In genomic region chr3:103141287-103141686, GRCm38 (mm10) we compare ENCODE assay signal across 12 mouse cellular contexts. TPM values are rescaled to one million over a fixed set of nuclear protein-coding genes. Genes with fewer than 3 reads are reported as not detected.
A peak's percentile ranks its signal among the peaks of the same experiment; 100 is the strongest.
DNase-seq lines count a peak whose midpoint lies in the region; ATAC-seq and TF ChIP-seq lines count a peak whose summit lies in the region.
"Had no signal": no experiment of that assay in that cellular context is flagged by ENCODE, and none has a peak within 500 bp of the region (broad histone marks: within the 10 kb centered on the region; RNA-seq: fewer than 3 reads in every experiment).

No protein-coding gene starts in this region.

- H3K4me3 ChIP-seq in E14TG2a.4 (replicated peaks; ENCODE audit: low read length): peak overlapping the region; percentile 35; the same call in 1 of the 2 replicates
- no peak overlapping the region for H3K4me3 ChIP-seq in liver, embryonic 11.5 days (ENCODE audit: low read depth, low read length)
- no peak overlapping the region for H3K4me3 ChIP-seq in midbrain, embryonic 16.5 days (ENCODE audit: low read depth, low read length)
- H3K4me3 ChIP-seq: layer of hippocampus, adult 2 months; midbrain, embryonic 12.5 days had no signal

- no peak for TF ChIP-seq CTCF in E14TG2a.4 (conservative IDR thresholded peaks at IDR 0.05; ENCODE audit: low read length)

- no peak overlapping the region for H3K27ac ChIP-seq in liver, embryonic 11.5 days (ENCODE audit: low read depth, low read length)
- H3K27ac ChIP-seq in midbrain, embryonic 16.5 days (ENCODE audit: low read length): no peak overlapping the region
- H3K27ac ChIP-seq: layer of hippocampus, adult 2 months; midbrain, embryonic 12.5 days had no signal

- 0 out of 2 replicates have a peak, but pooled peaks have one; percentile 26 for ATAC-seq in liver, embryonic 11.5 days (replicated peaks; ENCODE audit: low FRiP score)
- no peak for ATAC-seq in midbrain, embryonic 16.5 days

- H3K27me3 ChIP-seq in E14TG2a.4 (ENCODE audit: insufficient read depth, low read length): no peaks in the 10 kb centered on the region
- no peaks in the 10 kb centered on the region for H3K27me3 ChIP-seq in liver, embryonic 11.5 days (replicated peaks; ENCODE audit: control insufficient read depth, insufficient read depth, low read length)
- H3K27me3 ChIP-seq in midbrain, embryonic 16.5 days (ENCODE audit: control insufficient read depth, insufficient read depth, low read depth, low read length): no peaks in the 10 kb centered on the region
- H3K27me3 ChIP-seq: midbrain, embryonic 12.5 days had no signal

- no peak overlapping the region for H3K4me2 ChIP-seq in liver, embryonic 11.5 days
- no peak overlapping the region for H3K4me2 ChIP-seq in midbrain, embryonic 16.5 days (ENCODE audit: low read length)
- H3K4me2 ChIP-seq: midbrain, embryonic 12.5 days had no signal

- intact Hi-C loops in heart, postnatal 25 days (cut with DNase I): no loop called here

- H3K9ac ChIP-seq in liver, embryonic 11.5 days (ENCODE audit: low read depth, low read length): no peak overlapping the region
- H3K9ac ChIP-seq in midbrain, embryonic 16.5 days (ENCODE audit: low read depth, low read length): no peak overlapping the region
- H3K9ac ChIP-seq: midbrain, embryonic 12.5 days had no signal

- H3K4me1 ChIP-seq in E14TG2a.4 (replicated peaks; ENCODE audit: low read depth, low read length): peaks cover 92% of the 10 kb centered on the region
- H3K4me1 ChIP-seq in liver, embryonic 11.5 days (replicated peaks; ENCODE audit: control insufficient read depth, insufficient read depth, low read length): peaks cover 11% of the 10 kb centered on the region
- H3K4me1 ChIP-seq in midbrain, embryonic 16.5 days (ENCODE audit: control insufficient read depth, insufficient read depth, low read length): no peaks in the 10 kb centered on the region
- H3K4me1 ChIP-seq: midbrain, embryonic 12.5 days had no signal

- H3K9me3 ChIP-seq in E14TG2a.4 (ENCODE audit: low read length): no peaks in the 10 kb centered on the region
- no peaks in the 10 kb centered on the region for H3K9me3 ChIP-seq in liver, embryonic 11.5 days (ENCODE audit: control insufficient read depth, low read length)
- H3K9me3 ChIP-seq in midbrain, embryonic 16.5 days (replicated peaks; ENCODE audit: control insufficient read depth, low read length, poor library complexity, severe bottlenecking): no peaks in the 10 kb centered on the region
- H3K9me3 ChIP-seq: G1E; midbrain, embryonic 12.5 days had no signal

- H3K36me3 ChIP-seq in E14TG2a.4 (ENCODE audit: insufficient read depth, low read length): peaks cover 77% of the 10 kb centered on the region
- H3K36me3 ChIP-seq in liver, embryonic 11.5 days (ENCODE audit: control insufficient read depth, insufficient read depth, low read length): no peaks in the 10 kb centered on the region
- H3K36me3 ChIP-seq in midbrain, embryonic 16.5 days (ENCODE audit: control insufficient read depth, insufficient read depth, low read length): no peaks in the 10 kb centered on the region
- H3K36me3 ChIP-seq: midbrain, embryonic 12.5 days had no signal

- DNase-seq in heart, adult 11 months: peak; percentile 95
- no peak for DNase-seq in heart, postnatal 25 days (ENCODE audit: low spot score)
- peak; percentile 46 for DNase-seq in adrenal gland, postnatal 25 days
- no peak for DNase-seq in liver, embryonic 11.5 days (ENCODE audit: low spot score)
- DNase-seq in B cell, adult 2 months: no peak
- no peak for DNase-seq in urinary bladder, adult 2 months (ENCODE audit: low spot score)
- DNase-seq: thymus, postnatal 25 days had no signal

- WGBS in liver, embryonic 11.5 days: 87% methylated on average over 11 of the region's 11 CpGs
- WGBS in midbrain, embryonic 16.5 days: 87% methylated on average over 11 of the region's 11 CpGs

RNA-seq across cellular contexts. Expression of gene Bcas2, which starts 30.2 kb away (rescaled TPM):
- total RNA-seq in heart, postnatal 25 days (2021): 10 to 100 TPM; 49.4 to 49.6 TPM
- total RNA-seq in adrenal gland, postnatal 25 days (2021): 37.7 and 60.3 TPM in 2 replicates
- 272 and 278 TPM in 2 replicates for polyA plus RNA-seq in liver, embryonic 11.5 days (2014; fragmentation: Nextera tagmentation; extraction: Ambion mirVana)
- 243 and 253 TPM in 2 replicates for polyA plus RNA-seq in midbrain, embryonic 16.5 days (2015; fragmentation: Nextera tagmentation; extraction: Ambion mirVana)
- polyA plus RNA-seq in urinary bladder, adult 2 months (2012; rRNA removed): 76.6 and 87.1 TPM in 2 replicates

RNA-seq across cellular contexts. Expression of gene Dennd2c, which starts 38.9 kb away (rescaled TPM):
- 1 to 10 TPM; 2.0 to 2.5 TPM for total RNA-seq in heart, postnatal 25 days (2021)
- total RNA-seq in adrenal gland, postnatal 25 days (2021): 1.4 and 1.5 TPM in 2 replicates
- polyA plus RNA-seq in liver, embryonic 11.5 days (2014; fragmentation: Nextera tagmentation; extraction: Ambion mirVana): 8.2 and 8.8 TPM in 2 replicates
- 1.2 and 1.5 TPM in 2 replicates for polyA plus RNA-seq in midbrain, embryonic 16.5 days (2015; fragmentation: Nextera tagmentation; extraction: Ambion mirVana)
- 5.2 and 5.4 TPM in 2 replicates for polyA plus RNA-seq in urinary bladder, adult 2 months (2012; rRNA removed)

Comparison
In these comparisons a context has a peak if more than half of its experiments do, and no peak if none do; other contexts are left out.
1. DNase-seq: peak in heart, adult 11 months (single experiment) and adrenal gland, postnatal 25 days (single experiment); none in heart, postnatal 25 days (single experiment), liver, embryonic 11.5 days (single experiment), B cell, adult 2 months (0 of 2) and urinary bladder, adult 2 months (single experiment).